Mouse (Mus musculus) forebrain, embryonic 15.5 days (tissue): ENCODE results near the gene 4933409G03Rik. TPM values are rescaled to one million over a fixed set of nuclear protein-coding genes. Genes with fewer than 3 reads are reported as not detected.
"Not testable (repeated sequence)": the region's sequence is repeated elsewhere in the genome, so short reads cannot be mapped to it uniquely, and the experiment has no call there.

ENCODE experiments used
- ATAC-seq: fragments of 200-750 bp; cut with Nextera tagmentation; replicated peaks from 2 replicates; pipeline ENCODE4 v1.8.0; 2017; ENCODE audit warnings: mild to moderate bottlenecking, moderate TSS enrichment, moderate library complexity
- H3K27ac ChIP-seq: fragments of 300-500 bp; sonication (generic); replicated peaks from 2 replicates; pipeline ENCODE4 v1.5.1; 2015; ENCODE audit warnings: mild to moderate bottlenecking, inconsistent platforms
- H3K27me3 ChIP-seq: fragments of 300-500 bp; sonication (generic); 2 replicates; pipeline ENCODE4 v1.6.1; 2015; ENCODE audit warnings: inconsistent platforms
- H3K36me3 ChIP-seq: fragments of 300-500 bp; sonication (generic); 2 replicates; pipeline ENCODE4 v1.6.1; 2015; ENCODE audit warnings: mild to moderate bottlenecking, inconsistent platforms
- H3K4me1 ChIP-seq: fragments of 300-500 bp; sonication (generic); 2 replicates; pipeline ENCODE4 v1.6.1; 2015; ENCODE audit warnings: inconsistent platforms
- H3K4me2 ChIP-seq: fragments of 300-500 bp; sonication (generic); replicated peaks from 2 replicates; pipeline ENCODE4 v1.6.1; 2015; ENCODE audit warnings: mild to moderate bottlenecking, inconsistent platforms
- H3K4me3 ChIP-seq: fragments of 300-500 bp; sonication (generic); 2 replicates; pipeline ENCODE4 v1.5.1; 2015; ENCODE audit warnings: mild to moderate bottlenecking, inconsistent platforms
- H3K9ac ChIP-seq: fragments of 300-500 bp; sonication (generic); replicated peaks from 2 replicates; pipeline ENCODE4 v1.6.1; 2015; ENCODE audit warnings: mild to moderate bottlenecking, inconsistent platforms
- H3K9me3 ChIP-seq: fragments of 300-500 bp; sonication (generic); 2 replicates; pipeline ENCODE4 v1.6.1; 2016; ENCODE audit warnings: inconsistent platforms
- WGBS: fragments of 180-500 bp; shearing (Covaris S2); methylation state at CpG from one replicate; pipeline ENCODE4 v1.1.7; 2015; ENCODE audit warnings: mixed read lengths; 5-methylcytosine and 5-hydroxymethylcytosine counted together
- polyA plus RNA-seq: library from polyadenylated mRNA; unstranded; fragments of >200 nt; fragmentation: Nextera tagmentation; extraction: Ambion mirVana; gene quantifications from 2 replicates; pipeline ENCODE4 v1.2.1, GENCODE M21; 2015

4933409G03Rik gene
- not detected in 2 replicates for polyA plus RNA-seq

DNA sequence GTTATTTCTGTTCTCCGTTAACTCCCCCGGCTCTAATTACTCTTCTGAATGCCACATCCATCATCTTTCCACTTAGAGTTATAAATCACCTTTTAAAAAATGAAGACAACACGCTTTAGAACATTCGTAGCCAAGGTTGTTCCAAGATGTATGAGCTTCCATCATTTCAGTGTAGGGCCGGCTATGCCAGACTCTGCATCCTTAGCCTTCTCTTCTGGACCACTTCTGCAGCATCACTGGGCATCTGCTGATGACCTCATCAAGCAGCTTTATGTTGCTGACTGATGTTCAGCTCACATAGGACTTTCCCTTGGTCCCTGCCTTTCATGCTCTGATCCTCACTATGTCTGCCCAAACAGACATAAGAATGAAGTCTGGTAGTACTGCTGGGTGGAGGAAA is at the start of gene 4933409G03Rik:
Gene 4933409G03Rik (plus strand): TSS at position 301 of the 400 bp plus-strand sequence.
- H3K4me1 ChIP-seq = no peaks in the 10 kb centered on the region
- ATAC-seq = no peak
- no peaks in the 10 kb centered on the region for H3K9me3 ChIP-seq
- H3K9ac ChIP-seq = no peak within 1 kb of the TSS
- no peak within 1 kb of the TSS for H3K27ac ChIP-seq
- H3K27me3 ChIP-seq = no peaks in the 10 kb centered on the region
- H3K4me2 ChIP-seq = no peak within 1 kb of the TSS
- WGBS = 95% methylated on average over 5 of the region's 5 CpGs
- no peaks in the 10 kb centered on the region for H3K36me3 ChIP-seq
- H3K4me3 ChIP-seq = no peak within 1 kb of the TSS

DNA sequence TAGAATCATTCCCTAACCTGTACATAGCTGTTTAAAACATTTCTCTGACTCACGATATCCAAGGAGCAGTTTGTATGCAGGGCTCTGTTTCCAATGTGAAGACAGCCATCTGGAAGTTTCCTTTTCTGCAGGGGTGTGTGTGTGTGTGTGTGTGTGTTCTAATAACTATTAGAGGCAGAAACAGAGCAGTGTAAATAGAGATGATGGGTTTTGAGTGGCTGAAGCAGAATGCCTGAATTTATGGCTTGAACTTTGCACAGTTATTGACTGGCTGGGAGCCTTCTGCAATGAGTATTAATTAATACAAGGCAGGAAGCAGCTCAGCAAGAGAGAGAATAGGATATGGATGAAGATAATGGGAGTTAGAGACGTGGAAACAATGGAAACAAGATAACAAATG is 38.0 kb upstream of the 4933409G03Rik start:
- no peak for ATAC-seq
- Histone ChIP-seq H3K4me2 (no peak overlapping the region), H3K9ac (no peak overlapping the region), H3K36me3 (no peaks in the 10 kb centered on the region), H3K4me3 (no peak overlapping the region), H3K27me3 (no peaks in the 10 kb centered on the region), H3K9me3 (no peaks in the 10 kb centered on the region), H3K27ac (no peak overlapping the region), H3K4me1 (no peaks in the 10 kb centered on the region)
- 68% methylated on average over 2 of the region's 2 CpGs for WGBS

DNA sequence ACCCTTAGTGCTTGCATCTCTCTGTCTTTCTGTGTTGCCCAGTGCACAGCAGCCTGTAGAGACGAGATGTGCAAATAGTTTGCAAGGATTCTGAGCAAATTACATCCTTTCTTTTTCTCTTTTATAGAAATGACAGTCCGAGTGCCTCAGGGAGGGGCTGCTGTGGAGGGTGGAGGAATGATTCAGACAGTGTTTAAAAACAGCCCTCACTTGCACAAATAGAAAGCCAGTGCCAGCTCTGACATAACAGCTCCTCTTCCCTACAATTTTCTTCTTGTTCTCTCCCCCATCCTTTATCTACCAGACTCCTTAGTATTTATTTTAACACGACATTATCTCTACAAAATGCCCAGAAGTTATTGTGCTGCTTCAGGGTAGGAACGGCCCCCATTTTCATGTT is 21.4 kb upstream of the 4933409G03Rik start:
- Histone ChIP-seq H3K4me2 (no peak overlapping the region), H3K9ac (no peak overlapping the region), H3K27ac (no peak overlapping the region), H3K27me3 (no peaks in the 10 kb centered on the region), H3K4me3 (no peak overlapping the region), H3K9me3 (no peaks in the 10 kb centered on the region), H3K36me3 (no peaks in the 10 kb centered on the region), H3K4me1 (no peaks in the 10 kb centered on the region)
- ATAC-seq = peak; percentile 43; the same call in 1 of the 2 replicates
- WGBS = 54% methylated on average over 4 of the region's 4 CpGs

DNA sequence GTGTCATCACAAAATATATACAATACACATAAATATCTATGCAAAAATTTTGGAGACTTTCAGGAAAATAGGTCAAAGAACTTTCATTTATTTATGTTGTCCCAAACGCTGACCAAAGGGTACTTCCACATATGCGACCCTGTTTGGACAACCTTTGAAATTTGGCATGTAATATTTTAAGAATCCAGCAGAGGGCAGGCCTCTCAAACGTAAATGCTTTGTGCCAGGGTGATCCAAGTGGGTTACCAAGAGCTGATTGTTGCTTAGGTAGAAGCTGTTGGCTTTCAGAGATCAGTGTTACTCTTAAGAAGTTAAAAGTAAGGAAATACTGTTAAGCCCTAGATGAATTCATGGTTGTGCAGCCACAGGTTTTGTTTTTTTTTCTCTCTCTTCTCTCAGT is 18.9 kb upstream of the 4933409G03Rik start:
- H3K9ac ChIP-seq = no peak overlapping the region
- no peaks in the 10 kb centered on the region for H3K4me1 ChIP-seq
- no peak overlapping the region for H3K4me2 ChIP-seq
- H3K9me3 ChIP-seq = no peaks in the 10 kb centered on the region
- H3K4me3 ChIP-seq = no peak overlapping the region
- WGBS = 20% methylated on average over 3 of the region's 3 CpGs
- peak; percentile 49; the same call in 1 of the 2 replicates for ATAC-seq
- H3K27ac ChIP-seq = no peak overlapping the region
- no peaks in the 10 kb centered on the region for H3K36me3 ChIP-seq
- no peaks in the 10 kb centered on the region for H3K27me3 ChIP-seq

DNA sequence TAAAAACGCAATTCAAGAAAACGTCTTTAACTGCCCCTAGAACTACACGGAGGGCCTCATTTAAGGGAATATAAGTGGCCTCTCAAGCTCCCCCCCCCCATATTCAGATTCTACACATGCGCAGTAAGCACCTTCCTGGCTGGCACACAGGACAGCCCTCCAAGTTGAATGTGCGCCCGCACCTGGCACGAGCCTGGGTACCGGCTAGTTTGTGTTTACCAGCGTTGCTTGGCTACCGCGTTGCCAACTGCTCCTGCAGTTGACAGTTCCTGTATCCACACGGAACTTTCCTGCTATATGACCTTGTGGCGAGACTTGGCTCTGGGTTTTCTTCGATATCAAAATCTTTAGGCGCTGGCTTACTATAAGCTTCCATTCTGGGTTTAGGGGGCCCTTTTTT is 13.9 kb upstream of the 4933409G03Rik start:
- Histone ChIP-seq H3K27ac (no peak overlapping the region), H3K9me3 (no peaks in the 10 kb centered on the region), H3K4me2 (no peak overlapping the region), H3K4me3 (no peak overlapping the region), H3K36me3 (no peaks in the 10 kb centered on the region), H3K27me3 (no peaks in the 10 kb centered on the region), H3K9ac (no peak overlapping the region), H3K4me1 (no peaks in the 10 kb centered on the region)
- 84% methylated on average over 15 of the region's 15 CpGs for WGBS
- peak; percentile 79 for ATAC-seq

DNA sequence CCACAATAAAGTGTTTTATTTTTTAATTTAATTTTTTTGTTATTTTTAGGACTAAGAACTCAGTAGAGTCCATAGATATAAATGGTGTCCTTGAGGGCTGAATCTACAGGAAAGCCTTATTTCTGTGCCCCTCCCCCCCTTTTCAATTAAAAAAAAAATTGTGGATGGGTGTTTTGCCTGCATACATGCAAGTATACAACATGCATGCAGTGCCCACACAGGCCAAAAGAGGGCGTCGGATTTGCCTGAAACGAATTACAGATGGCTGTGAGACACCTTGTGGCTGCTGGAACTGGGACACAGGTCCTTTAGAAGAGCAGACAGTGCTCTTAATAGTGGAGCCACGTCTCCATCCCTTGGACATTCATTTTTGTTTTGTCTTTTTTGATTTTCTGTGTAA is 9.9 kb upstream of the 4933409G03Rik start:
- no peak for ATAC-seq
- whole genome bisulfite sequencing = 26% methylated on average over 4 of the region's 4 CpGs
- H3K4me1 ChIP-seq = no peaks in the 10 kb centered on the region

DNA sequence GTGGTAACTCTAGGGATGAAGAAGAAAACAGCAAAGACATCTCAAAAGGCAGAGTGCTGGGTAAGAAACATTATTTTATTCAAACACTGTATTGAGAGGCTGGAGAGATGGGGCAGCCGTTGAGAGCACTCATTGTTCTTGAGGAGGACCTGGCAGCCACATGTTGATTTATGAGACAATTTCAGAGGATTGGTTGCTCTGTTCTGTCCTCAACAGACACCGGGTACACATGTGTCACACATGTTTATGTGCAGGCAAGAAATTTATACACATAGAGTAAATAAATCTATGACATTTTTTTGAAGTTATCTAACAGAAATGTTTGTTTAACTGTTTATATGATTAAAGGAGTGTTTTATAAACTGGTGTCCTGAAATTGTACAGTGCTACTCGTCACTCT is 10.6 kb downstream of the 4933409G03Rik start:
- no peak overlapping the region for H3K27ac ChIP-seq
- no peak for ATAC-seq
- WGBS = 75% methylated on average over 3 of the region's 3 CpGs
- H3K4me2 ChIP-seq = no peak overlapping the region
- H3K27me3 ChIP-seq = no peaks in the 10 kb centered on the region
- no peak overlapping the region for H3K9ac ChIP-seq
- no peaks in the 10 kb centered on the region for H3K9me3 ChIP-seq
- H3K4me3 ChIP-seq = no peak overlapping the region
- H3K36me3 ChIP-seq = no peaks in the 10 kb centered on the region
- H3K4me1 ChIP-seq = no peaks in the 10 kb centered on the region

More for the DNA sequence above, 9.9 kb upstream of the 4933409G03Rik start:
- Histone ChIP-seq H3K4me3 (no peak overlapping the region), H3K9ac (no peak overlapping the region), H3K27me3 (no peaks in the 10 kb centered on the region), H3K27ac (no peak overlapping the region), H3K4me2 (no peak overlapping the region), H3K9me3 (no peaks in the 10 kb centered on the region), H3K36me3 (no peaks in the 10 kb centered on the region)

DNA sequence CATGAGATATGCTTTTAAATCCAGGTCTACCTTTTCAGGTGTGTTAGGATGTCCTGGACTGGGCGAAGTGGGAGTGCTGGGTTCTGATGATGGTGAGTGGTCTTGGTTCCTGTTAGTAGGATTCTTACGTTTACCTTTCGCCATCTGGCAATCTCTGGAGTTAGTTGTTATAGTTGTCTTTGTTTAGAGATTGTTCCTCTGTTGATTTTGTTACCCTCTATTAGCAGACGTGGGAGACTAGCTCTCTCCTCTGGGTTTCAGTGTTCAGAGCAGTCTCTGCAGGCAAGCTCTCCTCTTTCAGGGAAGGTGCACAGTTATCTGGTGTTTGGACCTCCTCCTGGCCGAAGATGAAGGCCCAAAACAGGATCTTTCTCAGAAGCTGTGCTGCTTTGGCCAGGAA is 74.0 kb downstream of the 4933409G03Rik start, which contains the start of gene 4932414N04Rik:
Gene 4932414N04Rik (plus strand): TSS at position 301 of the 400 bp plus-strand sequence.
- H3K4me2 ChIP-seq, ATAC-seq, H3K9ac ChIP-seq, H3K27ac ChIP-seq, H3K4me1 ChIP-seq, H3K9me3 ChIP-seq, H3K4me3 ChIP-seq, H3K27me3 ChIP-seq, H3K36me3 ChIP-seq: not testable (repeated sequence)
- 66% methylated on average over 2 of the region's 5 CpGs for WGBS

Other genes starting within 250 kb of the 4933409G03Rik start
- 21.8 and 22.5 TPM in 2 replicates for gene Stk39, start 110.1 kb upstream of the 4933409G03Rik start, polyA plus RNA-seq
- gene 4932414N04Rik, start 74.1 kb downstream of the 4933409G03Rik start, polyA plus RNA-seq = not detected in 2 replicates